Mouse (Mus musculus): ENCODE results near the gene Fgd4. TPM values are rescaled to one million over a fixed set of nuclear protein-coding genes. Genes with fewer than 3 reads are reported as not detected.

Fgd4 gene
- polyA plus RNA-seq (2014; fragmentation: Nextera tagmentation; extraction: Ambion mirVana) = 25.3 and 30.1 TPM in 2 replicates

GRCm38 (mm10) chr16:16600461-16600860, at the start of gene Fgd4:
Fgd4 (minus strand) TSS chr16:16600549.
- peak within 1 kb of the TSS; percentile 97 for H3K4me2 ChIP-seq (ENCODE audit: low read depth, low read length)
- no peaks in the 10 kb centered on the region for H3K27me3 ChIP-seq (ENCODE audit: control insufficient read depth, insufficient read depth, low read length)
- no peak within 1 kb of the TSS for H3K27ac ChIP-seq (ENCODE audit: low read depth, low read length)
- no peaks in the 10 kb centered on the region for H3K4me1 ChIP-seq (ENCODE audit: control insufficient read depth, insufficient read depth, low read length)
- 24% methylated on average over 5 of the region's 5 CpGs for WGBS
- H3K9ac ChIP-seq (replicated peaks; ENCODE audit: low read depth, low read length) = peak within 1 kb of the TSS; percentile 60
- peak within 1 kb of the TSS; percentile 54 for H3K4me3 ChIP-seq (ENCODE audit: low read depth, low read length)
- H3K36me3 ChIP-seq (ENCODE audit: control insufficient read depth, insufficient read depth, low read length) = no peaks in the 10 kb centered on the region
- ATAC-seq (ENCODE audit: low read depth) = peak; percentile 50
- no peaks in the 10 kb centered on the region for H3K9me3 ChIP-seq (ENCODE audit: control insufficient read depth, low read length)

GRCm38 (mm10) chr16:16645148-16645547, 44.8 kb upstream of the Fgd4 start:
- no peak for ATAC-seq (ENCODE audit: low read depth)
- Histone ChIP-seq H3K9ac (replicated peaks; ENCODE audit: low read depth, low read length) (no peak overlapping the region), H3K9me3 (ENCODE audit: control insufficient read depth, low read length) (no peaks in the 10 kb centered on the region)

GRCm38 (mm10) chr16:16633730-16634129, 33.4 kb upstream of the Fgd4 start:
- Histone ChIP-seq H3K36me3 (ENCODE audit: control insufficient read depth, insufficient read depth, low read length) (no peaks in the 10 kb centered on the region), H3K4me3 (ENCODE audit: low read depth, low read length) (no peak overlapping the region), H3K27me3 (ENCODE audit: control insufficient read depth, insufficient read depth, low read length) (no peaks in the 10 kb centered on the region), H3K9ac (replicated peaks; ENCODE audit: low read depth, low read length) (no peak overlapping the region), H3K27ac (ENCODE audit: low read depth, low read length) (no peak overlapping the region), H3K4me2 (ENCODE audit: low read depth, low read length) (no peak overlapping the region), H3K4me1 (ENCODE audit: control insufficient read depth, insufficient read depth, low read length) (no peaks in the 10 kb centered on the region), H3K9me3 (ENCODE audit: control insufficient read depth, low read length) (no peaks in the 10 kb centered on the region)
- ATAC-seq (ENCODE audit: low read depth) = no peak

More at GRCm38 (mm10) chr16:16645148-16645547, 44.8 kb upstream of the Fgd4 start:
- no peak overlapping the region for H3K4me2 ChIP-seq (ENCODE audit: low read depth, low read length)
- no peaks in the 10 kb centered on the region for H3K27me3 ChIP-seq (ENCODE audit: control insufficient read depth, insufficient read depth, low read length)
- H3K36me3 ChIP-seq (ENCODE audit: control insufficient read depth, insufficient read depth, low read length) = no peaks in the 10 kb centered on the region
- no peaks in the 10 kb centered on the region for H3K4me1 ChIP-seq (ENCODE audit: control insufficient read depth, insufficient read depth, low read length)
- H3K4me3 ChIP-seq (ENCODE audit: low read depth, low read length) = no peak overlapping the region
- WGBS = 96% methylated on average over 1 of the region's 1 CpGs
- no peak overlapping the region for H3K27ac ChIP-seq (ENCODE audit: low read depth, low read length)

- WGBS = under 1% methylated on average over 71 of the region's 77 CpGs
Measured at GRCm38 (mm10) chr16:16599586-16600401, 555 bp downstream of the Fgd4 start.

DNA sequence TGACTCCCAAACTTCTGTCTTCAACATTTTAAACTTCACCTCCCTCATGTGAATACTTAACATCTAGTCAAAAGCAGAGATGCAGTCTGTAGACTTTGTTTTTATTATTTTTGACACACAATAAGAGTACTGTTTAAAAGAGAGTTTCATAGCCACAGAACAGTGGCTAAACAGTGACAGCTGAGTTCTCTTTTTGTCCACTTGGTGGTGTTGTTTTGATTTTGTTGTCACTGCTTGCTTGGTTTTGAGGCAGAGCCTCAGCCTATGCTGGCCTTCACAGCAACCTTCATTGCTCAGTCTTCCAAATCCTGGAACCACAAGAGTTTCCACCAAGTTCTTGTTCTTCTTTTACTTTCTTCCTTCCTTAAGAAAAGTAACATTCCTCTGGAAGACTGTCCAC, 3.8 kb downstream of the Fgd4 start:
- Histone ChIP-seq H3K4me2 (ENCODE audit: low read depth, low read length) (no peak overlapping the region), H3K4me1 (ENCODE audit: control insufficient read depth, insufficient read depth, low read length) (no peaks in the 10 kb centered on the region), H3K4me3 (ENCODE audit: low read depth, low read length) (no peak overlapping the region), H3K9ac (replicated peaks; ENCODE audit: low read depth, low read length) (no peak overlapping the region), H3K27ac (ENCODE audit: low read depth, low read length) (no peak overlapping the region), H3K27me3 (ENCODE audit: control insufficient read depth, insufficient read depth, low read length) (no peaks in the 10 kb centered on the region), H3K9me3 (ENCODE audit: control insufficient read depth, low read length) (no peaks in the 10 kb centered on the region), H3K36me3 (ENCODE audit: control insufficient read depth, insufficient read depth, low read length) (no peaks in the 10 kb centered on the region)
- no peak for ATAC-seq (ENCODE audit: low read depth)

More at GRCm38 (mm10) chr16:16599586-16600401, 555 bp downstream of the Fgd4 start:
- Histone ChIP-seq H3K36me3 (ENCODE audit: control insufficient read depth, insufficient read depth, low read length) (no peaks in the 10 kb centered on the region), H3K27ac (ENCODE audit: low read depth, low read length) (no peak overlapping the region), H3K4me3 (ENCODE audit: low read depth, low read length) (peak overlapping the region; percentile 54), H3K27me3 (ENCODE audit: control insufficient read depth, insufficient read depth, low read length) (no peaks in the 10 kb centered on the region), H3K9me3 (ENCODE audit: control insufficient read depth, low read length) (no peaks in the 10 kb centered on the region), H3K4me2 (ENCODE audit: low read depth, low read length) (peak overlapping the region; percentile 97), H3K4me1 (ENCODE audit: control insufficient read depth, insufficient read depth, low read length) (no peaks in the 10 kb centered on the region), H3K9ac (replicated peaks; ENCODE audit: low read depth, low read length) (peak overlapping the region; percentile 60)
- peak; percentile 93 for ATAC-seq (ENCODE audit: low read depth)

DNA sequence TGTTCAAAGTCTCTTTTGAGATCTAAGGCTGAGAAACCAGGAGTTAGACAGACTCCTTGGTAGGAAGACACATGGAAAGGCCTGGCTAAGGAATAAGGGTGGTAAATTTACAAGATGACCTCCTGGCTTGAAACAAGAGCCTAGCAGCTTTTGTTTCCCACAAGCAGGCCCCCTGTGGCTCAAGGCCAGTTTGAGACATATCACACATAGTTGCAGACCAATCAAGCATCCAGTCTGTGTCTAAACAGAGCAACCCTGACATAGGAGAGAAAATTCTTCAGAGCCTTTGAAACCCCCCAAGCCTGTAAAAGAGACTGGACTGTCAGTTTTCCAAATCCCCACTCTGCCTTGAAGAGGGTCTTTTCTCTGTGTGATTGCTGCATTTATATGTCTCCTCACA, 7.7 kb downstream of the Fgd4 start:
- ATAC-seq (ENCODE audit: low read depth) = no peak
- H3K4me3 ChIP-seq (ENCODE audit: low read depth, low read length) = no peak overlapping the region
- H3K9ac ChIP-seq (replicated peaks; ENCODE audit: low read depth, low read length) = no peak overlapping the region
- no peak overlapping the region for H3K27ac ChIP-seq (ENCODE audit: low read depth, low read length)
- H3K4me2 ChIP-seq (ENCODE audit: low read depth, low read length) = no peak overlapping the region
- no peaks in the 10 kb centered on the region for H3K9me3 ChIP-seq (ENCODE audit: control insufficient read depth, low read length)
- H3K4me1 ChIP-seq (ENCODE audit: control insufficient read depth, insufficient read depth, low read length) = no peaks in the 10 kb centered on the region
- H3K27me3 ChIP-seq (ENCODE audit: control insufficient read depth, insufficient read depth, low read length) = no peaks in the 10 kb centered on the region
- H3K36me3 ChIP-seq (ENCODE audit: control insufficient read depth, insufficient read depth, low read length) = no peaks in the 10 kb centered on the region

GRCm38 (mm10) chr16:16584409-16585032, 15.8 kb downstream of the Fgd4 start:
- Histone ChIP-seq H3K4me1 (ENCODE audit: control insufficient read depth, insufficient read depth, low read length) (no peaks in the 10 kb centered on the region), H3K9ac (replicated peaks; ENCODE audit: low read depth, low read length) (no peak overlapping the region), H3K27ac (ENCODE audit: low read depth, low read length) (no peak overlapping the region), H3K27me3 (ENCODE audit: control insufficient read depth, insufficient read depth, low read length) (no peaks in the 10 kb centered on the region), H3K4me2 (ENCODE audit: low read depth, low read length) (no peak overlapping the region), H3K4me3 (ENCODE audit: low read depth, low read length) (no peak overlapping the region), H3K9me3 (ENCODE audit: control insufficient read depth, low read length) (no peaks in the 10 kb centered on the region), H3K36me3 (ENCODE audit: control insufficient read depth, insufficient read depth, low read length) (no peaks in the 10 kb centered on the region)
- WGBS = 78% methylated on average over 4 of the region's 4 CpGs
- peak; percentile 97 for ATAC-seq (ENCODE audit: low read depth)

GRCm38 (mm10) chr16:16576556-16576955, 23.8 kb downstream of the Fgd4 start:
- Histone ChIP-seq H3K4me1 (ENCODE audit: control insufficient read depth, insufficient read depth, low read length) (no peaks in the 10 kb centered on the region), H3K27ac (ENCODE audit: low read depth, low read length) (no peak overlapping the region), H3K9me3 (ENCODE audit: control insufficient read depth, low read length) (no peaks in the 10 kb centered on the region), H3K27me3 (ENCODE audit: control insufficient read depth, insufficient read depth, low read length) (no peaks in the 10 kb centered on the region), H3K4me2 (ENCODE audit: low read depth, low read length) (no peak overlapping the region), H3K36me3 (ENCODE audit: control insufficient read depth, insufficient read depth, low read length) (no peaks in the 10 kb centered on the region), H3K4me3 (ENCODE audit: low read depth, low read length) (no peak overlapping the region), H3K9ac (replicated peaks; ENCODE audit: low read depth, low read length) (no peak overlapping the region)
- ATAC-seq (ENCODE audit: low read depth) = no peak

GRCm38 (mm10) chr16:16574508-16574907, 25.8 kb downstream of the Fgd4 start:
- Histone ChIP-seq H3K9ac (replicated peaks; ENCODE audit: low read depth, low read length) (no peak overlapping the region), H3K27me3 (ENCODE audit: control insufficient read depth, insufficient read depth, low read length) (no peaks in the 10 kb centered on the region), H3K4me2 (ENCODE audit: low read depth, low read length) (no peak overlapping the region), H3K9me3 (ENCODE audit: control insufficient read depth, low read length) (no peaks in the 10 kb centered on the region), H3K4me1 (ENCODE audit: control insufficient read depth, insufficient read depth, low read length) (no peaks in the 10 kb centered on the region), H3K27ac (ENCODE audit: low read depth, low read length) (no peak overlapping the region), H3K36me3 (ENCODE audit: control insufficient read depth, insufficient read depth, low read length) (no peaks in the 10 kb centered on the region), H3K4me3 (ENCODE audit: low read depth, low read length) (no peak overlapping the region)
- ATAC-seq (ENCODE audit: low read depth) = no peak

Data from neural tube, embryonic 14.5 days (tissue).